Mouse (Mus musculus): ENCODE measurements around the gene Uhrf1bp1. TPM values are rescaled to one million over a fixed set of nuclear protein-coding genes. Genes with fewer than 3 reads are reported as not detected.
"Not testable (repeated sequence)": the region's sequence is repeated elsewhere in the genome, so short reads cannot be mapped to it uniquely, and the experiment has no call there.

Gene Uhrf1bp1
- polyA plus RNA-seq, 1 experiment from 2014 or later: 10.0 TPM

DNA sequence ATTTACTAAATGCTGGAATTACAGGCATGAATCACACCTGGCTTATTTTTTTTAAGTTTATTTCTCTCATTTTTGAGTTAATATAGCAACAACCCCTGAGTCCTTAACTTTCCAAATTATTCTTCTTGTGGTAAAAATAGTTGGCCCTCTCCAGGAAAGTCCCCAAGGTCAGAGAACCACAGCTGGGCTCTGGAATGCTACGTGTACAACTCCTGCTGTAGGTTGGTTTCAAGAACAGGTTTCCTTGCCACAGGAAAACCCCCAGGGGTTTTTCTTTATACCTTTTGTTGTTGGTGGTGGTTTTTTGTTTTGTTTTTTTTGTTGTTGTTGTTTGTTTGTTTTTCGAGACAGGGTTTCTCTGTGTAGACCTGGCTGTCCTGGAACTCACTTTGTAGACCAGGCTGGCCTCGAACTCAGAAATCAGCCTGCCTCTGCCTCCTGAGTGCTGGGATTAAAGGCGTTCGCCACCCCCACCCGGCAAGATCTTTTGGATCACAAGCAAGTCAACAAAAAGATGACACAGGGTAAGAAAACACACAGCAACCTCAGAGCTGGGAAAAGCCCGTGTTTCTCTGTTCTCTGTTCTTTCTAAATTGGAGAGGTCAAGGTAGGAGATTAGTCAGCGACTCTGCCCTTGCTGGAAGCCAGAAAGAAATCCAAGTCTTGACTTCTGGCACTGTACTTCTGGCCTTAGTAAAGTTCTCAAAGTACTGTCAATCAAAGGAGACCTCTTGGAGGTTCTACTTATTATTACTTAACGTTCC lies 32.9 kb upstream of the Uhrf1bp1 start:
- no peaks in the 10 kb centered on the region for H3K36me3 ChIP-seq (replicated peaks)
- no peak overlapping the region for H3K4me3 ChIP-seq (replicated peaks)
- no peak for ATAC-seq (ENCODE audit: low FRiP score)
- peaks cover 40% of the 10 kb centered on the region for H3K4me1 ChIP-seq
- H3K4me2 ChIP-seq: no peak overlapping the region
- H3K27ac ChIP-seq: no peak overlapping the region
- 79% methylated on average over 9 of the region's 9 CpGs for WGBS
- H3K9ac ChIP-seq: no peak overlapping the region
- no peaks in the 10 kb centered on the region; the same call in 1 of the 2 replicates for H3K27me3 ChIP-seq
- H3K9me3 ChIP-seq: no peaks in the 10 kb centered on the region

- no peaks in the 10 kb centered on the region for H3K9me3 ChIP-seq
- H3K36me3 ChIP-seq (replicated peaks): no peaks in the 10 kb centered on the region
- no peak overlapping the region for H3K4me3 ChIP-seq (replicated peaks)
- H3K9ac ChIP-seq: no peak overlapping the region
- no peak overlapping the region for H3K4me2 ChIP-seq
- ATAC-seq (ENCODE audit: low FRiP score): no peak
- no peak overlapping the region for H3K27ac ChIP-seq
- whole genome bisulfite sequencing: 80% methylated on average over 1 of the region's 1 CpGs
- peaks cover 9% of the 10 kb centered on the region; the same call in 1 of the 2 replicates for H3K27me3 ChIP-seq
- H3K4me1 ChIP-seq: peaks cover 24% of the 10 kb centered on the region
Observed at GRCm38 (mm10) chr17:27824941-27825340, 31.3 kb upstream of the Uhrf1bp1 start.

GRCm38 (mm10) chr17:27825539-27825938 lies 30.7 kb upstream of the Uhrf1bp1 start:
- H3K4me1 ChIP-seq: peaks cover 24% of the 10 kb centered on the region
- no peak overlapping the region for H3K9ac ChIP-seq
- peaks cover 9% of the 10 kb centered on the region; the same call in 1 of the 2 replicates for H3K27me3 ChIP-seq
- no peaks in the 10 kb centered on the region for H3K36me3 ChIP-seq (replicated peaks)
- no peak overlapping the region for H3K27ac ChIP-seq
- H3K9me3 ChIP-seq: no peaks in the 10 kb centered on the region
- no peak overlapping the region for H3K4me3 ChIP-seq (replicated peaks)
- 30% methylated on average over 3 of the region's 3 CpGs for WGBS
- no peak overlapping the region; the same call in 1 of the 2 replicates for H3K4me2 ChIP-seq
- no peak for ATAC-seq (ENCODE audit: low FRiP score)

- no peaks in the 10 kb centered on the region for H3K36me3 ChIP-seq (replicated peaks)
- H3K4me3 ChIP-seq (replicated peaks): peak overlapping the region; percentile 20
- WGBS: 5% methylated on average over 22 of the region's 22 CpGs
- no peaks in the 10 kb centered on the region for H3K9me3 ChIP-seq
- ATAC-seq (ENCODE audit: low FRiP score): peak; percentile 39; the same call in 1 of the 2 replicates
- peaks cover 9% of the 10 kb centered on the region; the same call in 1 of the 2 replicates for H3K27me3 ChIP-seq
- H3K4me2 ChIP-seq: peak overlapping the region; percentile 49
- H3K27ac ChIP-seq: peak overlapping the region; percentile 25; the same call in 1 of the 2 replicates
- peaks cover 21% of the 10 kb centered on the region for H3K4me1 ChIP-seq
- peak overlapping the region; percentile 38; the same call in 1 of the 2 replicates for H3K9ac ChIP-seq
Observed at GRCm38 (mm10) chr17:27825984-27826905, 30.0 kb upstream of the Uhrf1bp1 start.

DNA sequence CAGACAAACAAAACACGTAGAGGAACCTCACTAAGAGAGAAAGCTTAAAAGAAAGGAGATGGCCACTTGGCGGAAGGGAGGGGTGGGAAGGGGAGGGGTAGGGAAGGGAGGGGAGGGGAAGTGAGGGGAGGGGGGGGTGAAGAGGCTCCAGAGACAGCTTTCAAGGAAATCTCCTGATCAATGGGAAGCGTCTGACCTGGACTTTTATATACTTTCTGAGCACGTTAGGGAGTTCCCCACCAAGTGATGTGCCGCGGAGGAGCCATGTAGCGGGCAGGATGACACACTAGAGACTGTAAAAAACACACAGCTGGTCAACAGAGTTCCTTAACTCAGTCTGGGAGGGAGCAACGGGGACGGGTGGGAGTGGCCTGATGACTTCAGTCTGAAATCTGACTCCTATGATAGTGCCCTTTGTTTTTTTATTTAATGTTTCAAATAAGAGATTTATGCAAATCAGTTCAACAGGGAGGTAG lies 29.3 kb upstream of the Uhrf1bp1 start:
- Histone ChIP-seq H3K4me2 (peak overlapping the region; percentile 49), H3K36me3 (replicated peaks) (no peaks in the 10 kb centered on the region), H3K27ac (peak overlapping the region; percentile 3; the same call in 1 of the 2 replicates), H3K27me3 (peaks cover 9% of the 10 kb centered on the region; the same call in 1 of the 2 replicates), H3K9me3 (no peaks in the 10 kb centered on the region), H3K4me1 (peaks cover 19% of the 10 kb centered on the region), H3K9ac (peak overlapping the region; percentile 38; the same call in 1 of the 2 replicates), H3K4me3 (replicated peaks) (peak overlapping the region; percentile 20)
- 2% methylated on average over 8 of the region's 9 CpGs for WGBS
- no peak; the same call in 1 of the 2 replicates for ATAC-seq (ENCODE audit: low FRiP score)

- Histone ChIP-seq H3K27me3 (peaks cover 9% of the 10 kb centered on the region; the same call in 1 of the 2 replicates), H3K4me1 (peaks cover 19% of the 10 kb centered on the region), H3K4me2 (no peak overlapping the region), H3K9me3 (no peaks in the 10 kb centered on the region), H3K4me3 (replicated peaks) (no peak overlapping the region), H3K27ac (no peak overlapping the region), H3K9ac (no peak overlapping the region), H3K36me3 (replicated peaks) (no peaks in the 10 kb centered on the region)
- 19% methylated on average over 6 of the region's 6 CpGs for WGBS
- ATAC-seq (ENCODE audit: low FRiP score): no peak
Observed at GRCm38 (mm10) chr17:27827511-27827910, 28.7 kb upstream of the Uhrf1bp1 start.

DNA sequence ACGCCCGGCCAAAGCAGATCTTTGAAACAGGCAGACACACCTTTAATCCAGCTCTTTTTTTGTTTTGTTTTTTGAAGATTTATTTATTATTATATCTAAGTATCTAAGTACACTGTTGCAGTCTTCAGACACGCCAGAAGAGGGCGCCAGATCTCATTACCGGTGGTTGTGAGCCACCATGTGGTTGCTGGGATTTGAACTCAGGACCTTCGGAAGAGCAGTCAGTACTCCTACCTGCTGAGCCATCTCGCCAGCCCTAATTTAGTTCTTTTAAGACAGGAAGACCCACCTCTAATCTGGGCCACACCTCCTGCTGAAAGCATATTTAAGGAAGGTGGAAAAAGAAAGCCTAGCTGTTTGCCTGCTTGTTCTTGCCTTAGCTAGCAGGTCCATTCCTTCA lies 25.8 kb upstream of the Uhrf1bp1 start:
- Histone ChIP-seq H3K36me3 (replicated peaks) (no peaks in the 10 kb centered on the region), H3K4me2 (no peak overlapping the region), H3K27me3 (peaks cover 9% of the 10 kb centered on the region; the same call in 1 of the 2 replicates), H3K9me3 (no peaks in the 10 kb centered on the region), H3K27ac (no peak overlapping the region), H3K4me3 (replicated peaks) (no peak overlapping the region), H3K9ac (no peak overlapping the region), H3K4me1 (peaks cover 19% of the 10 kb centered on the region)
- WGBS: 54% methylated on average over 7 of the region's 7 CpGs
- no peak for ATAC-seq (ENCODE audit: low FRiP score)

GRCm38 (mm10) chr17:27837850-27838249 lies 18.4 kb upstream of the Uhrf1bp1 start, which contains the start of gene Snrpc:
TSS of gene Snrpc (plus strand) at chr17:27838150.
- not testable (repeated sequence) for H3K4me3 ChIP-seq (replicated peaks); H3K9me3 ChIP-seq; ATAC-seq (ENCODE audit: low FRiP score); H3K27ac ChIP-seq; H3K27me3 ChIP-seq; H3K9ac ChIP-seq
- H3K4me1 ChIP-seq: peaks cover 13% of the 10 kb centered on the region
- 75% methylated on average over 4 of the region's 4 CpGs for WGBS
- peaks cover 10% of the 10 kb centered on the region for H3K36me3 ChIP-seq (replicated peaks)
- peak within 1 kb of the TSS; percentile 62; the same call in 1 of the 2 replicates for H3K4me2 ChIP-seq

DNA sequence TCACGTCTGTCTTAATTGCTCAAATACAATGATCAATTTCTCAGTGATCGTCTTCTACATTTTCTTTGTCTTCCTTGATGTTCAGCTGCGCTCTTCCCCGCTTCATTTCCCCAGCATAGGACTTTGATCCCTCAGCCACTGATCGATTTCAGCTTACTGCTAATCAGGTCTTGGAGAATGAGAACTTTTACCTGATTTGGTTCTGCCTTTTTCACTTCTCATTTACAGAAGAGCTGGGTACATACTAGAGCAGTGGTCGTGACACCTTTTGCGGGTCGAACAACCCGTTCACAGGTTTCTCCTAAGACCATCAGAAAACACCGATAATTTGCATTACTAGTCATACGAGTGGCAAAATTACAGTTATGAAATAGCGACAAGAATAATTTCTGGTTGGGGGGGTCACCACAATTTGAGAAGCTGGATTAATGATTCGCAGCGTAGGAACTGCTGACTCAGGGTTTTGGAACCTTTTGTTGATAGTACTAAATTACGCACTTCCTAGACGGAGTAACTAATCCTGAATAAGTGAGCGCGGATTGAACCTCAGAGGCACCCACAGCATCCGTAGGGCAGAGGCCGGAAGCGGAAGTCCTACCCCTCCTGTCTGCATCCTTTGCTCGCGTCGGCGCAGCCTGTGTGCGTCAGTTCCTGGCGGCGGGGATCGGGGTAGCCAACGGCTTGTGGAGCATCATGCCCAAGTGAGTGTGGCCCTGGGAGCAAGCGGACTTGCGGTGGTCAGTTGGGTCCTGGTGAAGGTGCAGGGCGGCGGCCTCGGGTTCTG lies 16.6 kb upstream of the Uhrf1bp1 start:
- Histone ChIP-seq H3K4me1 (peaks cover 13% of the 10 kb centered on the region), H3K27me3 (peaks cover 5% of the 10 kb centered on the region; the same call in 1 of the 2 replicates), H3K4me2 (peak overlapping the region; percentile 62), H3K27ac (0 out of 2 replicates have a peak overlapping the region, but pooled peaks have one; percentile 37), H3K9ac (peak overlapping the region; percentile 74), H3K4me3 (replicated peaks) (peak overlapping the region; percentile 80), H3K9me3 (no peaks in the 10 kb centered on the region), H3K36me3 (replicated peaks) (peaks cover 26% of the 10 kb centered on the region)
- ATAC-seq (ENCODE audit: low FRiP score): peak; percentile 97
- 3% methylated on average over 35 of the region's 35 CpGs for WGBS

GRCm38 (mm10) chr17:27848351-27848750 lies 7.9 kb upstream of the Uhrf1bp1 start:
- Histone ChIP-seq H3K4me2 (no peak overlapping the region), H3K9ac (no peak overlapping the region), H3K9me3 (no peaks in the 10 kb centered on the region), H3K4me3 (replicated peaks) (no peak overlapping the region), H3K36me3 (replicated peaks) (peaks cover 90% of the 10 kb centered on the region), H3K4me1 (no peaks in the 10 kb centered on the region), H3K27ac (no peak overlapping the region), H3K27me3 (no peaks in the 10 kb centered on the region)
- 88% methylated on average over 1 of the region's 1 CpGs for WGBS
- ATAC-seq (ENCODE audit: low FRiP score): no peak

GRCm38 (mm10) chr17:27851076-27851475 lies 5.2 kb upstream of the Uhrf1bp1 start:
- H3K9ac ChIP-seq: no peak overlapping the region
- H3K27ac ChIP-seq: no peak overlapping the region
- ATAC-seq (ENCODE audit: low FRiP score): no peak
- no peaks in the 10 kb centered on the region for H3K9me3 ChIP-seq
- no peak overlapping the region for H3K4me2 ChIP-seq
- no peak overlapping the region for H3K4me3 ChIP-seq (replicated peaks)
- H3K27me3 ChIP-seq: no peaks in the 10 kb centered on the region
- H3K36me3 ChIP-seq (replicated peaks): peaks cover 78% of the 10 kb centered on the region
- no peaks in the 10 kb centered on the region for H3K4me1 ChIP-seq
- WGBS: 95% methylated on average over 3 of the region's 3 CpGs
